Comparison of ENCODE assay signal across 8 mouse cellular contexts in genomic region chr5:138255353-138256093, GRCm38 (mm10). TPM values are rescaled to one million over a fixed set of nuclear protein-coding genes. Genes with fewer than 3 reads are reported as not detected.
A peak's percentile ranks its signal among the peaks of the same experiment; 100 is the strongest.
DNase-seq lines count a peak whose midpoint lies in the region; ATAC-seq lines count a peak whose summit lies in the region.

Gene Lamtor4 (plus strand): TSS chr5:138255482.

- under 1% methylated on average over 38 of the region's 38 CpGs for WGBS in hindbrain, embryonic 12.5 days

- peak; percentile 99 for ATAC-seq in hindbrain, embryonic 12.5 days (ENCODE audit: low FRiP score)

- H3K36me3 ChIP-seq in hindbrain, embryonic 12.5 days, result peaks cover 25% of the 10 kb centered on the region

- DNase-seq in NIH3T3 (ENCODE audit: low read depth), result peak; percentile 97
- peak; percentile 95 to 96 for DNase-seq in cerebellum, postnatal 10 days
- peak; percentile 93 to 96 for DNase-seq in frontal cortex, postnatal 10 days (ENCODE audit: low spot score in 2 of 2)
- DNase-seq in layer of hippocampus, postnatal 14 days (ENCODE audit: low spot score in 2 of 2), result peak; percentile 91 to 98
- peak; percentile 92 for DNase-seq in lung, postnatal 14 days
- peak; percentile 95 for DNase-seq in retina, adult 2 months (ENCODE audit: low read depth, low spot score)
- DNase-seq in thymus, postnatal 36 days, result peak; percentile 86 to 92

- H3K9ac ChIP-seq in hindbrain, embryonic 12.5 days, result peak within 1 kb of the TSS; percentile 75

- H3K27me3 ChIP-seq in hindbrain, embryonic 12.5 days, result no peaks in the 10 kb centered on the region

- peak within 1 kb of the TSS; percentile 67 for H3K4me3 ChIP-seq in hindbrain, embryonic 12.5 days

- no peaks in the 10 kb centered on the region for H3K9me3 ChIP-seq in hindbrain, embryonic 12.5 days (replicated peaks)

- peaks cover 14% of the 10 kb centered on the region for H3K4me1 ChIP-seq in hindbrain, embryonic 12.5 days

- H3K27ac ChIP-seq in hindbrain, embryonic 12.5 days, result peak within 1 kb of the TSS; percentile 79

- peak within 1 kb of the TSS; percentile 79 for H3K4me2 ChIP-seq in hindbrain, embryonic 12.5 days (replicated peaks)

RNA-seq across cellular contexts. Expression of gene Lamtor4, which starts in this region (rescaled TPM):
- 54.0 and 60.7 TPM in 2 replicates for polyA plus RNA-seq in hindbrain, embryonic 12.5 days (2016; fragmentation: Nextera tagmentation; extraction: Ambion mirVana)
- 10 to 100 TPM; 64.5 to 66.6 TPM for total RNA-seq in layer of hippocampus, postnatal 14 days (2021)

Comparison
In these comparisons a context has a peak if more than half of its experiments do, and no peak if none do; other contexts are left out.
1. Peak in every context shown above with its lines: DNase-seq, ATAC-seq, H3K4me3 ChIP-seq and H3K27ac ChIP-seq.